Mouse (Mus musculus) fibroblast of lung, adult 2 months (primary cell): ENCODE measurements at regions not wholly inside any gene's neighbourhood (a gene's known extent, or its start where the extent isn't known, plus 50 kb on each side); places are given as distances from the start of the nearest gene placed in this dataset.

Experiments used
- DNase-seq: peaks from one replicate; pipeline ENCODE4 v3.0.0-alpha.2; 2011; ENCODE audit warnings: low read depth

- DNase-seq: no peak
Measured at GRCm38 (mm10) chr3:18667726-18668125, 719.5 kb downstream of the Cypt12 start.

GRCm38 (mm10) chr3:18668936-18669335 lies 720.7 kb downstream of the Cypt12 start:
- no peak for DNase-seq

GRCm38 (mm10) chr3:18670203-18670700 lies 722.0 kb downstream of the Cypt12 start:
- no peak for DNase-seq

- DNase-seq: no peak
Measured at GRCm38 (mm10) chr3:18671681-18672080, 723.5 kb downstream of the Cypt12 start.

GRCm38 (mm10) chr3:18683346-18684101 lies 735.3 kb downstream of the Cypt12 start:
- no peak for DNase-seq

GRCm38 (mm10) chr3:18695113-18695792 lies 747.0 kb downstream of the Cypt12 start:
- no peak for DNase-seq

- no peak for DNase-seq
Measured at GRCm38 (mm10) chr3:18696981-18697660, 748.9 kb downstream of the Cypt12 start.

- no peak for DNase-seq
Measured at GRCm38 (mm10) chr3:18698106-18698505, 749.9 kb downstream of the Cypt12 start.

- DNase-seq: no peak
Measured at GRCm38 (mm10) chr3:18705165-18705564, 757.0 kb downstream of the Cypt12 start.

GRCm38 (mm10) chr3:18705756-18706155 lies 757.5 kb downstream of the Cypt12 start:
- DNase-seq: no peak

- no peak for DNase-seq
Measured at GRCm38 (mm10) chr3:18706356-18706755, 758.1 kb downstream of the Cypt12 start.

GRCm38 (mm10) chr3:18707730-18708129 lies 759.5 kb downstream of the Cypt12 start:
- DNase-seq: no peak

GRCm38 (mm10) chr3:18711661-18712060 lies 763.5 kb downstream of the Cypt12 start:
- no peak for DNase-seq

GRCm38 (mm10) chr3:18713986-18714385 lies 765.8 kb downstream of the Cypt12 start:
- no peak for DNase-seq

- no peak for DNase-seq
Measured at GRCm38 (mm10) chr3:18714968-18715630, 766.9 kb downstream of the Cypt12 start.

GRCm38 (mm10) chr3:18715776-18716175 lies 767.6 kb downstream of the Cypt12 start:
- peak; percentile 53 for DNase-seq

- DNase-seq: no peak
Measured at GRCm38 (mm10) chr3:18725507-18725906, 777.3 kb downstream of the Cypt12 start.

- DNase-seq: no peak
Measured at GRCm38 (mm10) chr3:18731251-18731650, 783.0 kb downstream of the Cypt12 start.

GRCm38 (mm10) chr3:18731674-18732073 lies 783.5 kb downstream of the Cypt12 start:
- DNase-seq: no peak

- DNase-seq: no peak
Measured at GRCm38 (mm10) chr3:18733540-18733939, 785.3 kb downstream of the Cypt12 start.

- DNase-seq: no peak
Measured at GRCm38 (mm10) chr3:18738946-18739345, 790.7 kb downstream of the Cypt12 start.

- DNase-seq: no peak
Measured at GRCm38 (mm10) chr3:18740344-18740743, 792.1 kb downstream of the Cypt12 start.
